Mouse (Mus musculus) limb, embryonic 12.5 days (tissue): ENCODE data around the gene Slc4a4. TPM values are rescaled to one million over a fixed set of nuclear protein-coding genes. Genes with fewer than 3 reads are reported as not detected.
A peak's percentile ranks its signal among the peaks of the same experiment; 100 is the strongest.

Experiments
- ATAC-seq: fragments of 200-750 bp; cut with Nextera tagmentation; 2 replicates; pipeline ENCODE4 v1.8.0; 2017; ENCODE audit warnings: low read depth, moderate TSS enrichment; ENCODE audit not compliant: insufficient number of reproducible peaks, insufficient read depth, low FRiP score, low TSS enrichment
- H3K27ac ChIP-seq: fragments of 300-500 bp; sonication (generic); 2 replicates; pipeline ENCODE4 v1.5.1; 2016; ENCODE audit warnings: mild to moderate bottlenecking, moderate library complexity
- H3K27me3 ChIP-seq: fragments of 300-500 bp; sonication (generic); 2 replicates; pipeline ENCODE4 v1.6.1; 2016; ENCODE audit warnings: mild to moderate bottlenecking, moderate library complexity
- H3K36me3 ChIP-seq: fragments of 300-500 bp; sonication (generic); 2 replicates; pipeline ENCODE4 v1.6.1; 2016; ENCODE audit warnings: mild to moderate bottlenecking, moderate library complexity
- H3K4me1 ChIP-seq: fragments of 300-500 bp; sonication (generic); replicated peaks from 2 replicates; pipeline ENCODE4 v1.6.1; 2016
- H3K4me2 ChIP-seq: fragments of 300-500 bp; sonication (generic); 2 replicates; pipeline ENCODE4 v1.6.1; 2016; ENCODE audit warnings: mild to moderate bottlenecking, moderate library complexity
- H3K4me3 ChIP-seq: fragments of 300-500 bp; sonication (generic); replicated peaks from 2 replicates; pipeline ENCODE4 v1.5.1; 2016; ENCODE audit warnings: mild to moderate bottlenecking
- H3K9ac ChIP-seq: fragments of 300-500 bp; sonication (generic); replicated peaks from 2 replicates; pipeline ENCODE4 v1.6.1; 2016; ENCODE audit warnings: mild to moderate bottlenecking, moderate library complexity
- H3K9me3 ChIP-seq: fragments of 300-500 bp; sonication (generic); 2 replicates; pipeline ENCODE4 v1.6.1; 2016; ENCODE audit warnings: mild to moderate bottlenecking, moderate library complexity
- WGBS: fragments of 180-500 bp; shearing (Covaris S2); methylation state at CpG from one replicate; pipeline ENCODE4 v1.1.7; 2016; 5-methylcytosine and 5-hydroxymethylcytosine counted together
- polyA plus RNA-seq: library from polyadenylated mRNA; unstranded; fragments of >200 nt; fragmentation: Nextera tagmentation; extraction: Ambion mirVana; gene quantifications from 2 replicates; pipeline ENCODE4 v1.2.1, GENCODE M21; 2016

The Slc4a4 gene
- polyA plus RNA-seq, 1 experiment from 2014 or later = 1.8 TPM

GRCm38 (mm10) chr5:88916501-88916971 is 29.9 kb downstream of the Slc4a4 start:
- H3K9ac ChIP-seq = no peak overlapping the region
- no peaks in the 10 kb centered on the region for H3K27me3 ChIP-seq
- peak; percentile 39; the same call in 1 of the 2 replicates for ATAC-seq
- H3K4me1 ChIP-seq = peaks cover 5% of the 10 kb centered on the region; the same call in 1 of the 2 replicates
- H3K27ac ChIP-seq = no peak overlapping the region
- H3K9me3 ChIP-seq = no peaks in the 10 kb centered on the region
- WGBS = 75% methylated on average over 9 of the region's 9 CpGs
- H3K4me2 ChIP-seq = no peak overlapping the region
- H3K4me3 ChIP-seq = no peak overlapping the region
- no peaks in the 10 kb centered on the region for H3K36me3 ChIP-seq

GRCm38 (mm10) chr5:88917221-88917620 is 30.6 kb downstream of the Slc4a4 start:
- WGBS = 82% methylated on average over 3 of the region's 3 CpGs
- ATAC-seq = no peak
- H3K9me3 ChIP-seq = no peaks in the 10 kb centered on the region
- H3K4me1 ChIP-seq = peaks cover 5% of the 10 kb centered on the region; the same call in 1 of the 2 replicates
- H3K27ac ChIP-seq = no peak overlapping the region
- no peak overlapping the region for H3K4me3 ChIP-seq
- H3K36me3 ChIP-seq = no peaks in the 10 kb centered on the region
- H3K4me2 ChIP-seq = no peak overlapping the region
- no peaks in the 10 kb centered on the region for H3K27me3 ChIP-seq
- no peak overlapping the region for H3K9ac ChIP-seq

- no peak overlapping the region for H3K4me3 ChIP-seq
- peaks cover 5% of the 10 kb centered on the region; the same call in 1 of the 2 replicates for H3K4me1 ChIP-seq
- no peak overlapping the region for H3K4me2 ChIP-seq
- no peak overlapping the region for H3K27ac ChIP-seq
- no peaks in the 10 kb centered on the region for H3K36me3 ChIP-seq
- ATAC-seq = no peak
- H3K9ac ChIP-seq = no peak overlapping the region
- no peaks in the 10 kb centered on the region for H3K9me3 ChIP-seq
- H3K27me3 ChIP-seq = no peaks in the 10 kb centered on the region
- 81% methylated on average over 10 of the region's 10 CpGs for whole genome bisulfite sequencing
Measured at GRCm38 (mm10) chr5:88917630-88918029, 31.0 kb downstream of the Slc4a4 start.

GRCm38 (mm10) chr5:88918538-88918937 is 31.9 kb downstream of the Slc4a4 start:
- no peaks in the 10 kb centered on the region for H3K9me3 ChIP-seq
- no peak overlapping the region for H3K4me3 ChIP-seq
- ATAC-seq = no peak
- H3K27ac ChIP-seq = no peak overlapping the region
- H3K36me3 ChIP-seq = no peaks in the 10 kb centered on the region
- no peak overlapping the region for H3K9ac ChIP-seq
- no peaks in the 10 kb centered on the region for H3K27me3 ChIP-seq
- H3K4me2 ChIP-seq = no peak overlapping the region
- H3K4me1 ChIP-seq = peaks cover 5% of the 10 kb centered on the region; the same call in 1 of the 2 replicates
- WGBS = 81% methylated on average over 9 of the region's 9 CpGs

- no peak overlapping the region for H3K4me2 ChIP-seq
- no peak overlapping the region for H3K9ac ChIP-seq
- no peaks in the 10 kb centered on the region for H3K36me3 ChIP-seq
- H3K4me3 ChIP-seq = no peak overlapping the region
- H3K27me3 ChIP-seq = no peaks in the 10 kb centered on the region
- H3K9me3 ChIP-seq = no peaks in the 10 kb centered on the region
- no peak for ATAC-seq
- H3K4me1 ChIP-seq = peaks cover 18% of the 10 kb centered on the region
- WGBS = 90% methylated on average over 5 of the region's 5 CpGs
- no peak overlapping the region for H3K27ac ChIP-seq
Measured at GRCm38 (mm10) chr5:88925576-88925975, 39.0 kb downstream of the Slc4a4 start.

- Histone ChIP-seq H3K4me3 (no peak overlapping the region), H3K4me2 (no peak overlapping the region), H3K27ac (no peak overlapping the region), H3K36me3 (no peaks in the 10 kb centered on the region), H3K27me3 (no peaks in the 10 kb centered on the region), H3K9ac (no peak overlapping the region), H3K4me1 (peaks cover 19% of the 10 kb centered on the region), H3K9me3 (no peaks in the 10 kb centered on the region)
- 47% methylated on average over 13 of the region's 13 CpGs for WGBS
- ATAC-seq = no peak
Measured at GRCm38 (mm10) chr5:88928201-88928916, 41.7 kb downstream of the Slc4a4 start.

- WGBS = 34% methylated on average over 18 of the region's 18 CpGs
- no peak overlapping the region for H3K4me3 ChIP-seq
- peak overlapping the region; percentile 30; the same call in 1 of the 2 replicates for H3K4me2 ChIP-seq
Measured at GRCm38 (mm10) chr5:88929392-88930094, 42.9 kb downstream of the Slc4a4 start.

GRCm38 (mm10) chr5:88930129-88930528 is 43.5 kb downstream of the Slc4a4 start:
- ATAC-seq = 0 out of 2 replicates have a peak, but pooled peaks have one; percentile 23
- 63% methylated on average over 5 of the region's 5 CpGs for WGBS
- Histone ChIP-seq H3K36me3 (no peaks in the 10 kb centered on the region), H3K9me3 (no peaks in the 10 kb centered on the region), H3K9ac (no peak overlapping the region), H3K27ac (0 out of 2 replicates have a peak overlapping the region, but pooled peaks have one; percentile 35), H3K4me1 (peaks cover 23% of the 10 kb centered on the region), H3K4me3 (no peak overlapping the region), H3K4me2 (no peak overlapping the region), H3K27me3 (no peaks in the 10 kb centered on the region)

More at GRCm38 (mm10) chr5:88929392-88930094, 42.9 kb downstream of the Slc4a4 start:
- Histone ChIP-seq H3K27ac (0 out of 2 replicates have a peak overlapping the region, but pooled peaks have one; percentile 35), H3K9me3 (no peaks in the 10 kb centered on the region), H3K4me1 (peaks cover 23% of the 10 kb centered on the region), H3K27me3 (no peaks in the 10 kb centered on the region), H3K9ac (no peak overlapping the region), H3K36me3 (no peaks in the 10 kb centered on the region)
- peak; percentile 62 for ATAC-seq

- no peak overlapping the region for H3K9ac ChIP-seq
- H3K4me2 ChIP-seq = no peak overlapping the region
- no peak for ATAC-seq
- peaks cover 23% of the 10 kb centered on the region for H3K4me1 ChIP-seq
- WGBS = 69% methylated on average over 11 of the region's 11 CpGs
- no peaks in the 10 kb centered on the region for H3K36me3 ChIP-seq
- H3K4me3 ChIP-seq = no peak overlapping the region
- no peaks in the 10 kb centered on the region for H3K9me3 ChIP-seq
- no peaks in the 10 kb centered on the region for H3K27me3 ChIP-seq
- H3K27ac ChIP-seq = no peak overlapping the region
Measured at GRCm38 (mm10) chr5:88930611-88931010, 44.0 kb downstream of the Slc4a4 start.

- H3K4me1 ChIP-seq = peaks cover 23% of the 10 kb centered on the region
- no peak overlapping the region for H3K4me3 ChIP-seq
- no peaks in the 10 kb centered on the region for H3K27me3 ChIP-seq
- no peak overlapping the region for H3K9ac ChIP-seq
- 92% methylated on average over 9 of the region's 9 CpGs for WGBS
- no peaks in the 10 kb centered on the region for H3K36me3 ChIP-seq
- H3K4me2 ChIP-seq = no peak overlapping the region
- H3K9me3 ChIP-seq = no peaks in the 10 kb centered on the region
- ATAC-seq = no peak
- no peak overlapping the region for H3K27ac ChIP-seq
Measured at GRCm38 (mm10) chr5:88931176-88931575, 44.6 kb downstream of the Slc4a4 start.

GRCm38 (mm10) chr5:88933454-88933853 is 46.8 kb downstream of the Slc4a4 start:
- H3K4me2 ChIP-seq = no peak overlapping the region
- H3K9ac ChIP-seq = no peak overlapping the region
- H3K4me1 ChIP-seq = peaks cover 23% of the 10 kb centered on the region
- H3K27ac ChIP-seq = 0 out of 2 replicates have a peak overlapping the region, but pooled peaks have one; percentile 45
- H3K9me3 ChIP-seq = no peaks in the 10 kb centered on the region
- H3K36me3 ChIP-seq = no peaks in the 10 kb centered on the region
- WGBS = 50% methylated on average over 7 of the region's 7 CpGs
- H3K27me3 ChIP-seq = no peaks in the 10 kb centered on the region
- ATAC-seq = no peak
- H3K4me3 ChIP-seq = no peak overlapping the region
